Mouse (Mus musculus) stomach, postnatal 0 days (tissue): ENCODE results near the gene E2f4. TPM values are rescaled to one million over a fixed set of nuclear protein-coding genes. Genes with fewer than 3 reads are reported as not detected.
A peak's percentile ranks its signal among the peaks of the same experiment; 100 is the strongest.

Source experiments
- ATAC-seq: fragments of 200-750 bp; cut with Nextera tagmentation; 2 replicates; pipeline ENCODE4 v1.8.0; 2017; ENCODE audit not compliant: low FRiP score, low TSS enrichment
- DNase-seq: peaks from one replicate; pipeline ENCODE4 v3.0.0-alpha.2; 2016; ENCODE audit warnings: low spot score
- H3K27ac ChIP-seq: fragments of 300-500 bp; sonication (generic); replicated peaks from 2 replicates; pipeline ENCODE4 v1.5.1; 2014; ENCODE audit warnings: mild to moderate bottlenecking, control low read depth
- H3K27me3 ChIP-seq: fragments of 300-500 bp; sonication (generic); 2 replicates; pipeline ENCODE4 v1.6.1; 2014; ENCODE audit warnings: low read length; ENCODE audit not compliant: control insufficient read depth, insufficient read depth
- H3K36me3 ChIP-seq: fragments of 300-500 bp; sonication (generic); 2 replicates; pipeline ENCODE4 v1.6.1; 2014; ENCODE audit warnings: low read length, mixed read lengths; ENCODE audit not compliant: control insufficient read depth, insufficient read depth
- H3K4me1 ChIP-seq: fragments of 300-500 bp; sonication (generic); replicated peaks from 2 replicates; pipeline ENCODE4 v1.6.1; 2014; ENCODE audit warnings: antibody characterized with exemption; ENCODE audit not compliant: control insufficient read depth, insufficient read depth
- H3K4me2 ChIP-seq: fragments of 300-500 bp; sonication (generic); replicated peaks from 2 replicates; pipeline ENCODE4 v1.6.1; 2014; ENCODE audit warnings: low read depth, mild to moderate bottlenecking, control low read depth, moderate library complexity
- H3K4me3 ChIP-seq: fragments of 300-500 bp; sonication (generic); 2 replicates; pipeline ENCODE4 v1.5.1; 2014; ENCODE audit warnings: low read depth, low read length, control low read depth
- H3K9ac ChIP-seq: fragments of 300-500 bp; sonication (generic); 2 replicates; pipeline ENCODE4 v1.6.1; 2014; ENCODE audit warnings: mild to moderate bottlenecking, low read length, control low read depth, mixed read lengths
- H3K9me3 ChIP-seq: fragments of 300-500 bp; sonication (generic); 2 replicates; pipeline ENCODE4 v1.6.1; 2016; ENCODE audit warnings: low read length; ENCODE audit not compliant: control insufficient read depth
- CTCF ChIP-seq: IDR thresholded peaks from 2 replicates; pipeline ENCODE4 v1.5.1; 2016; ENCODE audit warnings: antibody characterized with exemption, low read depth, mild to moderate bottlenecking, moderate library complexity
- EP300 ChIP-seq: optimal IDR thresholded peaks from 2 replicates; pipeline ENCODE3; 2016; ENCODE audit warnings: antibody characterized with exemption
- WGBS: fragments of 180-500 bp; shearing (Covaris S2); extraction: QIAGEN DNeasy Blood & Tissue Kit; methylation state at CpG from one replicate; pipeline ENCODE4 v1.1.7; 2014; 5-methylcytosine and 5-hydroxymethylcytosine counted together
- polyA plus RNA-seq: library from polyadenylated mRNA; unstranded; fragments of >200 nt; fragmentation: Nextera tagmentation; extraction: Ambion mirVana; gene quantifications from 2 replicates; pipeline ENCODE4 v1.2.1, GENCODE M21; 2015

Gene E2f4
- polyA plus RNA-seq, 1 experiment from 2014 or later: 31.0 TPM

- DNase-seq: no peak
- Histone ChIP-seq H3K36me3 (peaks cover 11% of the 10 kb centered on the region), H3K27ac (no peak overlapping the region), H3K9ac (no peak overlapping the region), H3K27me3 (no peaks in the 10 kb centered on the region), H3K4me3 (no peak overlapping the region), H3K9me3 (no peaks in the 10 kb centered on the region), H3K4me1 (peaks cover 7% of the 10 kb centered on the region; the same call in 1 of the 2 replicates), H3K4me2 (no peak overlapping the region)
- ATAC-seq: no peak
- WGBS: 95% methylated on average over 13 of the region's 13 CpGs
- TF ChIP-seq EP300: no peak
- TF ChIP-seq CTCF: no peak
These were observed 10.2 kb downstream of the E2f4 start for GRCm38 (mm10) chr8:105307670-105308069.

GRCm38 (mm10) chr8:105308428-105308827, 11.0 kb downstream of the E2f4 start:
- Histone ChIP-seq H3K36me3 (peaks cover 12% of the 10 kb centered on the region), H3K4me2 (no peak overlapping the region), H3K27me3 (no peaks in the 10 kb centered on the region), H3K4me1 (peaks cover 7% of the 10 kb centered on the region; the same call in 1 of the 2 replicates), H3K9ac (no peak overlapping the region), H3K4me3 (no peak overlapping the region), H3K9me3 (no peaks in the 10 kb centered on the region), H3K27ac (no peak overlapping the region)
- WGBS: 93% methylated on average over 10 of the region's 10 CpGs
- DNase-seq (no peak), ATAC-seq (no peak)
- TF ChIP-seq EP300: no peak
- no peak for TF ChIP-seq CTCF

- H3K36me3 ChIP-seq: peaks cover 9% of the 10 kb centered on the region
- no peak overlapping the region for H3K27ac ChIP-seq
- H3K9ac ChIP-seq: no peak overlapping the region
- no peak overlapping the region for H3K4me3 ChIP-seq
- H3K9me3 ChIP-seq: no peaks in the 10 kb centered on the region
- DNase-seq (no peak), ATAC-seq (no peak)
- no peak for TF ChIP-seq EP300
- TF ChIP-seq CTCF: no peak
- no peak overlapping the region for H3K4me2 ChIP-seq
- no peaks in the 10 kb centered on the region for H3K27me3 ChIP-seq
- 87% methylated on average over 15 of the region's 15 CpGs for WGBS
- peaks cover 7% of the 10 kb centered on the region; the same call in 1 of the 2 replicates for H3K4me1 ChIP-seq
These were observed 11.8 kb downstream of the E2f4 start for GRCm38 (mm10) chr8:105309142-105309847.

GRCm38 (mm10) chr8:105310118-105310517, 12.7 kb downstream of the E2f4 start:
- DNase-seq (no peak), ATAC-seq (no peak)
- H3K9me3 ChIP-seq: no peaks in the 10 kb centered on the region
- H3K9ac ChIP-seq: no peak overlapping the region
- H3K4me3 ChIP-seq: no peak overlapping the region
- no peak for TF ChIP-seq CTCF
- TF ChIP-seq EP300: no peak
- H3K4me2 ChIP-seq: no peak overlapping the region
- H3K4me1 ChIP-seq: peaks cover 7% of the 10 kb centered on the region; the same call in 1 of the 2 replicates
- H3K36me3 ChIP-seq: peaks cover 11% of the 10 kb centered on the region
- WGBS: 81% methylated on average over 8 of the region's 8 CpGs
- no peak overlapping the region for H3K27ac ChIP-seq
- H3K27me3 ChIP-seq: no peaks in the 10 kb centered on the region

- no peak overlapping the region for H3K4me3 ChIP-seq
- H3K9me3 ChIP-seq: no peaks in the 10 kb centered on the region
- H3K9ac ChIP-seq: no peak overlapping the region
- WGBS: 79% methylated on average over 1 of the region's 1 CpGs
- ATAC-seq (no peak), DNase-seq (no peak)
- no peak overlapping the region for H3K4me2 ChIP-seq
- 0 out of 2 replicates have a peak, but pooled peaks have one; percentile 19 for TF ChIP-seq CTCF
- TF ChIP-seq EP300: no peak
- no peaks in the 10 kb centered on the region for H3K27me3 ChIP-seq
- H3K27ac ChIP-seq: no peak overlapping the region
- H3K4me1 ChIP-seq: no peaks in the 10 kb centered on the region
- peaks cover 16% of the 10 kb centered on the region for H3K36me3 ChIP-seq
These were observed 14.3 kb downstream of the E2f4 start for GRCm38 (mm10) chr8:105311718-105312117.

GRCm38 (mm10) chr8:105312891-105313481, 15.5 kb downstream of the E2f4 start:
- no peak overlapping the region for H3K27ac ChIP-seq
- no peak overlapping the region for H3K4me2 ChIP-seq
- 90% methylated on average over 8 of the region's 8 CpGs for WGBS
- peaks cover 14% of the 10 kb centered on the region for H3K36me3 ChIP-seq
- no peaks in the 10 kb centered on the region for H3K4me1 ChIP-seq
- ATAC-seq (no peak), DNase-seq (no peak)
- TF ChIP-seq CTCF (no peak), EP300 (no peak)
- no peaks in the 10 kb centered on the region for H3K9me3 ChIP-seq
- no peak overlapping the region for H3K4me3 ChIP-seq
- H3K9ac ChIP-seq: no peak overlapping the region
- H3K27me3 ChIP-seq: no peaks in the 10 kb centered on the region
